Mouse (Mus musculus) lung, adult 18-20 months (tissue): ENCODE results near the gene Inca1.

Source experiments
- DNase-seq, 2 experiments: peaks; one replicate each; pipeline ENCODE4 v3.0.0; 2022; ENCODE audit warnings: mixed read lengths in 2 of 2

The Inca1 gene

DNA sequence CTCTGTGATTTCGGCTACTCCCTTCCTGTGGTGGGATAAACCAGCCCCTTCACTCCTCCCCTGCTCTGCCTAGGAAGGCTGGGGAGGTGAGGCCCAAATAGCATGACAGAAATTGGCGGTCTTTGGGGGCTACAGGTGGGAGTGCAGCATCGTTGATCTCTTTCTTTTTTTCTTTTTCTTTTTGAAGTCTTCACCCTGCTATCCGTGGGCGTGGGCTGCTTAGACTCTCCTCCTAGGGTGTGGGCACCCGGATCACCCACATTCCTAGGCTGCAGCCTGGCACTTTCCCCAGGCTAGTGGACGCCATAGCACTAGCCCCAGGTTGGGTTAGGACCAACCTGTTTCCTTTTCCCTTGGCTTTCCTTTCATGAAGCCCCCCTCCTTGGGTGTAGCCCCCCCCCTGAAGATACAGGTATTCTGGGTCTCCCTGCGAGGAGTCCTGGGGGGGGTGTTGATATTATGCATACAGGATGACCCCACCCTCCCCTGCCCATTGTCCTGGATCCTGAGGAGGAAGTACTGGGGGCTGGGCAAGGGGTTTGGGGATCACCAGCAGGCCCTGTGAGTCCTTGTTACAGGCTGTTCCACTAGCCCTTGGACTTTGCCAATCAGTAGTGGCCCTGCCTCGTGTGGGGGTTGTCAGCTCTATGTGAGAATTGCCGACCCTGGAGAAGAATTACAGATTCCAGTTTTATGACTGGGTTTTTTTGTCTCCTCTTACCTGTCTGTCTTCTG lies 1.4 kb upstream of the Inca1 start:
- DNase-seq, result peak; percentile 40 to 47

DNA sequence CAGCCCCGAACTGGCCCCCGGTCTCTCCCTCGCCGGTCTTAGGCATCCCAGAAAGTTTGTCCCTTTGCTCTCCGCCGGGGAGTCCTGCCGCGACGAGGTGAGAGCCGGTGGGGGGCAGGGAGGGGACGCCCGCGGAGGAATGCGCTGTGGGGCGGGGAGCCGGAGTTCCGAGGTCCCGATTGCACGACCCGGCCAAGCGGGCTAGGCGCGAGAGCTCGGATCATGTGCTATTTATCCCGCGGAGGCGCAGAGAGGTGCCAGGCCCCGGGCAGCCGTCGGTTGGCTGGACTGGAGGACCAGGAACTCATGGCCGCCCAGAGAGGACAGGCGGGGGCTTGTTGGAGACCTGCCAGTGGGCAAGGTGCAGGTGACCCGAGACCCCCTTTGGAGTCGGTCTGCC lies 658 bp upstream of the Inca1 start:
- peak; percentile 78 to 85 for DNase-seq

DNA sequence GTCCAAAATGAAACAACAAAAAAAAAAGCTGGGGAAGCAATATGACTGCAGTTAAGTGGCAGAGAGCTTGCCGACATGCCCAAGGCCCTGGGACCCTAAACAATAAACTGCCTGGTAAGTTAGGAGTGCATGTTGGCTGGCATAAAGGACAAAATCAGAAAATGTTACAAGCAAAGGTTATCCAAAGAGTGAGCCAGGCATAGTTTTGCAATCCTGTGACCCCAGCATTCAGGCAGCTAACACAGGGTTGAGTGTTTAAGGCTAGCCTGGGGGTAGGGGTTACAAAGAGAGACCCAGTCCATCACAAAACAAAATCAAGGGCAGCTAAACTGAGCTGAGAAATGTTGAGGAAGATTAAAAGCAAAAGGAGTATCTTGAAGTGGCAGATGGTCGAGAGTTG lies 904 bp downstream of the Inca1 start:
- no peak for DNase-seq

DNA sequence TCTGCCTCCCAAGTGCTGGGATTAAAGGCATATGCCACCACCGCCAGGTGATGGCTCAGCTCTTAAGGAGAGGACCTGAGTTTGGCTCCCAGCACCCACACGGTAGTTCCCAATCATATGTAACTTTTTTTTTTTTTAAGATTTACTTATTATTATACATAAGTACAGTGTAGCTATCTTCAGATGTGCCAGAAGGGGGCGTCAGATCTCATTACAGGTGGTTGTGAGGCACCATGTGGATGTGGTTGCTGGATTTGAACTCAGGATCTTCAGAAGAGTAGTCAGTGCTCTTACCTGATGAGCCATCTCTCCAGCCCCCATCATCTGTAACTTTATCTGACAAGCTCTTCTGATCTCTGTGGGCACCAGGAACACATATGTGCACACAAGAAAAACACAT lies 2.6 kb downstream of the Inca1 start:
- no peak for DNase-seq

DNA sequence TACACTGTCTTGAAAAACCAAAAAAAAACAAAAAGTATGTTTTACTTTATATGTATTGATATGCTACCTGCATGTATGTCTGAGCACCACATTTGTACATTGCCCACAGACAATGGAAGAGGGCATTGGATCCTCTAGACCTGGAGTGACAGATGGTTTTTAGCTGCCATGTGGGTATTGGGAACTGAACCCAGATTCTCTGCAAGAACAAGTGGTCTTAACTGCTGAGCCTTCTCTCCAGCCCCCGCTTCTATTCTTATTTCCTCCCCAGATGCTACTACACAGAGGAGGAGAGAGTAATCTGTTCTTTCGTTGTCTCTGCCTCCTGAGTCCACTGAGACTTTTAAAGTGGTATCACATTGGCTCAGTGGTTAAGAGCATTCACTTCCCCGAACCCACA lies 6.5 kb downstream of the Inca1 start:
- no peak for DNase-seq

DNA sequence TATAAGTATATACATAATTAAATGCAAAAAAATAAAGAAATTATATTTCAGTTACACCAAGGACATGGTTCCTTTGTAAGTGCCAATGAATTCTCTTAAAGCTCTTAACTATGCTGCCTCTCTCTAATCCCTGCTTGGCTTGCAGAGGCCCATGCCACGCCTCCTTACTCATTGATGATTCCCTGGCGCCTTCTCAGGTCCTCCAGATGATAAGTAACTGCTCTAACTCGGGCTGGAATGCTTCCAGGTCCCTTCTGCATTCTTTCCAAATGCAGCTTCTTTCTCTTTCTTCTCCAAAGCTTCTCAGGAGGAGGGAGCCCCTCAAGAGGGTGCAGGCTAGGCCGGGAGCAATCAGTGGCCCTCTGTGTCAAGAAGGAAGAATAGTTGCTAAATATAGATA lies 10.4 kb downstream of the Inca1 start:
- DNase-seq, result no peak

DNA sequence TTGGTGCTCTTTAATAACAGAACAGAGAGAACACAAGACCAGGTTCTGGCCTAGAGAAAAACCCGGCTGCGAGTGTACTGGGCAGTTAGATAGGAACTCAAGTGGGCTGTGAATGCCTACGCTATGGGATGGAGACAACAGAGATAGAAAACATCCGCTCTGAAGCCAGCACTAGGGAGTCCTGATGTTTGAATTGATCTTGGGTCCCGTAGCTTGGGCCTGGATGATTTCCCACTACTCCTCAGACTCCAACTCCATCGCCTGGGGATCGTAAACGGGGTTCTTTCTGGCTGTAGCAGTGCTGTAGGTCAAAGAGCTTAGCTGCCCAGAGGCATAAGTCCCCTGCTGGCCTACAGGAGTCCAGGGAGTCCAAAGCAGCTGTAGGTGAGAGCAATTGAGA lies 11.6 kb downstream of the Inca1 start:
- DNase-seq, result no peak

DNA sequence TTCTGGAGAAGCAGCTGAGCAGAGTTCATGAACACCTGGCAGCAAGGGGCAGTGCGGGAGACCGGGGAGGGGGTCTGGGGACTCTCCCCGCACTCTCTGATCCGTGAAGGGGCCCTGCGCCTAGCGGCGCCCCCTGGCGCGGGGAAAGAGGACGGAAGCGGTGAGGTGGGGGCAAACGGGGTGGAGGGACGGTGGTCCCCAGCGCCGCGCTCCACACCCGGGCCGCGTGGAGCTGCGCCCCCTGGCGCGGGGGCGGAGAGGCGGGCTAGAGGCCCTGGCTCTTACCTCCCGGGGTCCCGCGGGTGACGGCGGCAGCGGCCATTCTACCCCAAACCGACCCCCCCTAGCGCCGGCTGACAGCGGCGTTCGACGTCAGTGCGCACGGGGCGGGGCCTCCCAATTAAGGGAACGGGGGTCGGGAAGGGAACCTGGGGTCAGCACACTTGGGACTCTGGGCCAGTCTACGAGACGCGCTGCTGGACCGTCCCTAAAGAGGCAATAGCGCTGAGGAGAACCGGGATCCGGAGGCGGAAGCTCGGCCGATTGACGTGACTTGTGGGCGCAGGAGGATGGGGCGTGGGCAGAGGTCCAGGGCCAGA lies 12.3 kb downstream of the Inca1 start, which contains the start of gene Camta2:
Gene Camta2 (minus strand): TSS at position 505 of the 599 bp plus-strand sequence.
- DNase-seq, result peak; percentile 88 to 89

DNA sequence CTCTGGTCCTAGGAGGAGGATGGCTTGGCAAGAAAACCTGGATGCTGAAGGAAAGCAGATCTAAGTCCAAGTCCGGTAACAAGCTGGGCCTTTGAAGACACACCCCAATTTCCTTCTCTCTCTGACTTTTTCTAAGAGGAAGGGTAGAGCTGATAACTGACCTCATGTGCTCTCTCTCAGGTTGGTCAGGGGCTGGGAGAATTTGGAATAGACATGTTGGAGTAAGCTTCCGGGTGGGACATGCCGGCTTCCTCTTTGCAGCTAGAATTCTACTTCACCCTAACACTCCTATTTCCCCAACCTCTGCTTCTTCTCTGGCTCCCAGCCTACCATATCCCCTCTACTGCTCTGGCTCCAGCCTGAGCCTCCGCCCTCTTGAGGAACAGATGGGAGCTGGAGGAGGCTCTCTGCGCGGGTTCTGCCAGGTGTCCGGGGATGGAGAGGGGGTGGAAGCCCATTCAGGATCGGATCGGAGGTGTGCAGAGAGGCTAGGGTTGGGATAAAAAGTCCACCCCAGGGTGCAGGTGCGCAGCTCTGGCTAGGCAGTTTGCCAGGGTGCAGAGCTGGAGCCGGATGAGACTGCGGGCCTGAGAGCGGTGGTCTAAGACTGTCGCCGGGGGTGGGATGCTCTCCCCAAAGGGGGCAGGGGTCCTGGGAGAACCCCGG lies 12.9 kb downstream of the Inca1 start:
- DNase-seq, result peak; percentile 34 to 39

DNA sequence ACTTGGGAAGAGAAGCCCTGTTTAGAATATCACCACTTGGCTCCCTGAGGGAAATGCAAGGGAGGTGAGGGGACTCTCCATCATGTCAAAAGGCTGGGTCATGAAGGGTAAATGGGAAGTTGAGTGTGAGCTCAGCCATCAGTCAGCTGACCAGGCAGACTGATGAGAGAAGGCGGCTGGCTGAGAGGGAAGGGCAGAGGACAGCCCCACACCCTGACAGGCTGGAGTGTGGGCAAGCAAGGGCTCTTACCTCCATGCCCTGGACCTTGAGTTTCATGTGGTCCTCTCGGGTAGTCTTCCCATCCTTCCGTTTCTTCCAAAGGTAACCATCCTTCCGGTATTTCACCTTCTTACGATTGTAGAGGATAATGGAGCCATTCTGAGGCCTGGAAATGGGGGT lies 16.3 kb downstream of the Inca1 start:
- DNase-seq, result no peak

DNA sequence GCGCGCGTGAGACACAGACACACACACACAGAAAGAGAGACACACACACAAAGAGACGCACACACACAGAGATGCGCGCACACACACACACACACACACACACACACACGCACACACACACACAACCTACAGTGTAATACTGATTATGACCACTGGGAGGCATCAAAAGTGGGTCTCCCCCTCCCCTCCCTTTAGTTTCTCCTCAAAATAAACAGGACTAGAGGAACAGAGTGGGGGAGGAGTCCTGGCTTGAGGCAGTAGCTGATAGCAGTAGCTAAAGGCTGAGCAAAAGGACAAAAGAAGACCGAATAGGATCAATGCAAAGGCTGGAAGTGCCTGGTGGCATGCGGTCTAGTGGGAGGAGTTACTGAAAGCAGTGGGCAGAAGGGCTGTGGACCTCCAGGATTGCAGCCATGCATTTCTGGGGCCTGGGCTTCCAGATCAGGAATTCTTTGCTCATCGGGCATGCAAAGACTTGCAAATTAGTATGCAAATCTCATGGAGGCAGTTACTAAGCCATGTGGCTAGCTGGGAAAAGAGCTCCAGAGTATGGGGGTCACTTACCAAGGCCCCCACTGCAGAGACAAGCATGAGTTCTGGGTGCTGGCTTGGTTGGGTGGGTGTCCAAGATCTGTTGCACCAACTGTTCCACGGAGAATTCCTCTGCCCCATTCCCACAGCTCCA lies 17.9 kb downstream of the Inca1 start:
- DNase-seq, result no peak

DNA sequence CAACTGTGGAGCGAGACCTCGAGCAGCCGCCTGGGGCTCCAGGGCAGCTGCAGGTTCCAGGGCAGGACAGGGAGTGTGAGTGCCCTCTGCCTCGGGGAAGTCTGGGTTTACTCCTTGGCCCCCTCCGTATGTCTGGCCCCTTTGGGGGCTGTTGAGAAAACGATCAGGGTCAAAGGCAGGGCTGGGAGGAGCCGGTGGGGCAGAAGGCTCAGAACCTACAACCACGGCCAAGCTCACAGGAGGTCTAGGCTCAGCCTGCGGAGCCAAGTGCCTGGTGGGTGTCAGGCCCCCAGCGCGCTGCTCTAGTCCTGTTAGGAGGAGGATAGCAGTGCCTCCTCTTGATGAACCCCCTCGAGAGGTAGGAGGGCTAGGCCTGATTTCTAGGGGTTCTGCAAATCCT lies 18.8 kb downstream of the Inca1 start:
- no peak for DNase-seq

DNA sequence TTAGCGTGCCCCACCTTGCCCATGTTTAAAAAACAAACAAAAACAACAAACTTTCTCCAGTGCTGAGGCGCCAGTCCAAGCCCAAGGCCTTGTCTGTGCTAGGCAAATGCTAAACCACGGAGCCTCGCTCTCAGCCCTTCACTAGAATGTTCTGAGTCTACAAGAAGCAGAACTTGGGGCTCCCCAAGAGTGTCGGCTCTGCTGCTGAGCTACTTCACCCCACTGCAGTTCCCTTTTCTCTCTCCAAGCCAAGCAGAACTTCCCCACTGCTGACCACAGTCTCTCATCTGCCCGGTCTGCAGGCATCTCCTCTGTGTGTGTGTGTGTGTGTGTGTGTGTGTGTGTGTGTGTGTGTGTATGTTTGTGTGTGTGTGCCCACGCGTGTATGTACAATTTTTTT lies 20.1 kb downstream of the Inca1 start:
- peak; percentile 36 to 49 for DNase-seq

DNA sequence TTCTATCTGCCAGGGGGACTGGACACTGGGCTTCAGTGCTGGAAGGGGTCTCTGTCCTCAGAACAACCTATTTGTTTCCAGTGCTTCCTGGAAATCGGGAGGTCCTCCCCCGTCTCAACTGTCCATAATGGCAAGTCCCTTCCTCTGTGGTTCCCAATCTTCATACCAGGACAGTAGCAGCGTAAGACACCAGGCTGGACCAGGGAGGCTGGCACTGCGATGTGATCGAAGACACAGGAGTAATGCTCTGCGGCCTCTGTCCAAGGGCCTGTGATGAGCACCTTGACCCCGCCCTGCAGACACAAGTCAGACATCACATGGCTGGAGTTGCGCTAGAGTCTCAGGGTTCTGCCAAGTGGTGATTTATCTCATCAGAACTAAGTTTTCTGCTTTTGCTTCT lies 20.6 kb downstream of the Inca1 start:
- DNase-seq, result no peak

DNA sequence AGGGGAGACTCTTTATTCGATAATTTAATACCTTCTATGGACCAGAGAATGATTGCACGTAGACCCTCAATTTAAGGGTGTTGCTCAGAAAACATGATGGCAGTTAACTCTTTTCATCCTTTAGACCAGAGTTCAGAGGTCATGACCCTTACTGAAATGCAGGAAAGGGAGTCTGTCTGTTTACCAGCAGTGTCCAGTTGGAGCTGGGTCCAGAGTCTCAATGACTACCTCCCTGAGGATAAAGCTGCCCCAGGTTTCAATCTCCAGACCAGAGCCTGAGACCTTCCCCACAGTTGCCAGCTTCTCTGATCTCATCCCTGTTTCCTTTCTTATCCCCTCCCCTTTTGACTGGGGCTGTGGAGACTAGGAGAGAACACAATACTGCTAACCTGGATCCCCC lies 21.4 kb downstream of the Inca1 start:
- no peak for DNase-seq

DNA sequence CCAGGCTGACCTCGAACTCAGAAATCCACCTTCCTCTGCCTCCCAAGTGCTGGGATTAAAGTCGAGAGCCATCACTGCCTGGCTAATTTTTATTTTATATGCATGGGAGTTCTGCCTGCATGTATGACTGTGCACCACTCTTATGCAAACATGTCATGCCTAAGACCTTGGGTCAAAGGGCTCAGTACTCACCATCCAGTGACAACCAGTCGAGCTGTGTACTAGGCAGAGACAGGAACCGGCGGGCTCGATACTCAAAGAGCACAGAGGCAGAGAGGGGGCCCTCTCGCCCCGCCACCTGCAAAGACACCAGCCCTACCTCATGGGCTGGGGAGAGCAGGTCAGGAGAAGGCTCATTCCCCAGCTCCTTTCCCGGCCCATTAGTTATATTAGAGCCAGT lies 21.9 kb downstream of the Inca1 start:
- DNase-seq, result no peak

DNA sequence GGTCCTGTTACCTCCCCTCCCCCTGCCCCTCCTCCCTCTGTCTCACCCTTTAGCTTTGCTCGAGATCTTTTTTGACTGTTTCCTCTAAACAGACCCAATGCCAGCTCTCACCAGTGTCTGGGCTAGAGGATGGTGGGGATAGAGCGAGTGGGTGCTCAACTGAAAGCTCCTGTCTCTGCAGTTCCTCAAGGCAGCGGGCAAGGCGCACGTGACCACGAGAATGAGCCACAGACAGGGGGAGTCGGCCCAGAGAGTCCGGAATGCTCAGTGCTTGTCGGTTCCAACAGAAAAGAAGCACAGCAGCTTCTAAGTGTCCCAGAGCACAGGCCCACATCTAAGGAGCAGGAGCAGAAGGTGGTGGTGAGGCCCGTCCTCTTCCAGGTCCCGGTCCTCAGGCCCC lies 25.5 kb downstream of the Inca1 start:
- no peak for DNase-seq

DNA sequence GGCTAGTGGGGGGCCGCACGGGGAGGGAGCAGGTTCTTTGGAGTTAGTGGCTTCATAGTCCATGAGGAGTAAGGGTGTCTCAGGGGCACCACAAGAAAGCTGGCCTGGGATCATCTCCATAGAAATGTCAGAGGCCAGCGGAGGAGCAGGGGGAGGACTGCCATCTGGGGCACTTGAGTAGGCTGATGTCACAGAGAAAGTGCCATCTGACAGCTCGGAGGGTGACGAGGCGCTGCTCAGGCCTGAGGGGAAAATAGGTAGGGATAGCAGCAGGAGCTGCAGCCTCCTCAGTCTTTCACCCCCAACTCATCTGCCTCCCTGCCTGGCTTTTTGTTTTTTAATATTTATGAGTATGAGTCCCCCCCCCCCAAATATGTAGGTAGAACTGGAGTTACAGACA lies 25.9 kb downstream of the Inca1 start:
- DNase-seq, result no peak

DNA sequence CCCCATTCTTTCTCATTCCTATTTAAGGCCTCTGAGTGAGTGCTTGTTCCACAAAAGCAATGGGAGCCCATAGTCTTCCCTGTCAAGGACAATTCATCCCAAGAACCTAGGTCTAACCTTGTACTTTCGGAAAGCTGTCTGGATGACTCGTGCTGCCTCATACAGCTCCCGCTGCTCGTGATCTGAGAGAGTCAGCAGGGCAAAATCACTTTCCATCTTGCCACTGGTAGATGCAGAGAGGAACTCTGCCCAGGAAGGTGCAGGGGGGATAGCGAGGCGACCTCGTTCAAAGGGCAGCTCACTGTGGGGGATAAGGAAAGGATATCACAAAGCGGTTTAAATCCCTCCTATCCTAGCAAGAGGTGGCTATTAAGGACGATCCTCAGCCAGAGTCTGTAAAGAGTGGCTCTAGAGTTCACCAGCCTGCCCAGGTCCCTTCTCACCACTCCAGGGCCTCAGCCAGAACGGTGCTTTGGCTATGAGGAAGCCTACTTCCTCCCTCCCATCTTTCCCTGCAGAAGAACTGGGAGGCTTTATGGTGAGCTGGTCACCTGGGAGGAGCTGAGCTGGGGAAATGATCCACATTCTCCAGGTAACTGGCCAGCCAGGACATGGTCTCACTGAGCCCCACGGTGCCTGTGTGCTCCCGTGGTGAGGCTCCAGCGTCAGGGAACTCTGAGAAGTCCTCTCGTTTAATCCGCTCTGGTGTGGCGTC lies 28.5 kb downstream of the Inca1 start:
- DNase-seq, result no peak

DNA sequence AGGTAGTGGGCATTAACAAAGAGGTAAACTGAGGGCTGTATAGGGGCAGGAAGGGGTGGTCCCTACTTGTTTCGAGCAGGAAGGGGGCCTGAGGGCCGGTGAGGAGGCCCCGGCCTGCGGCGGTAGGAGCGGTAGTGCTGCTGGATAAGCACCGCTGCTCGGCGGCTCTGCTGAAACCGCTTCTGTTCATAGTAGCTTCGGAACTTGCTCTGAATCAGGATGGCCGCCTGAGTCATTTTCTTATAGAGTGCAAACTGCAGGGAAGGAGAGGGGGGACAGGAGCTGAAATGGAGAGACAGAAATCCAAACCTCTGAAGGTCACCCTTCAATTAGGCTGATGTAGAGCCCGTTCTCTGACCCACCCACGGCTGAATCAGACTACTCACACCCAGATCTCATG lies 29.5 kb downstream of the Inca1 start:
- DNase-seq, result no peak

DNA sequence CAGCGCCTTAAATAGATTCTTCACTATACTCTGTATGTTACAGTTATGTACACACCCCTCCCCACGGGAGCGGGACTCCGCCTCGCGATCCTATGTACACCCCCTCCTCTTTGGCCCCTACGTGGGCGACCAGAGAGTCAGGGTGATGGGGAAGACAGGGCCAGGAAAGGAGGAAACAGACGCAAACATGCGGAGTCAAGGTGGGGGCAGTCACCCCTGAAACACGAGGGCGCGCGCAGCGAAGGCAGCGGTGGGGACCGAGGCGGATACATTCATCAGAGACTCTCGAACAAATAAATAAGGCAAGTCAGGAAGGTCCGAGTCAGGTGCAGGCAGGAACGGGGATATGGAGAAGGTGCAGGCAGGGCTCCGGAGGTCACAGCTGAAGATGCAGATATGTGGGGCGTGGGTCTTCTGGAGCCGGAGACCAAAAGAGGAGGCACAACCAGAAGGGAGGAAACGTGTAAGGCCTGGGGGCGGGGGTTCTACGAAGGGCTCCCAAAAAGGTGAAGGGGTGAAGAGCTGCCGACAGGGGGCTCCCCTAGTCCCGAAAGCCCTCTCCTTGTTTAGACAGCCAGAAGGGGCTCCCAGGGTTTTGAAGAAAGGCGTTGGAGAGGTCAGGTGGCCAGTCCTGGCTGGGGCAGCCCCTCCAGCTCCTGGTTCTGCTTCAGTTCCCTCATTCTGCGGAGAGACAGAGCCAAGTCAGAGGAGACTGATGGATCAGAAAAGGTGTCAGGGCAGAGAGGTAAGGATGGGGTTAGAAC lies 30.2 kb downstream of the Inca1 start:
- DNase-seq, result peak; percentile 77 to 83
